Comparison of ENCODE assay signal across 12 mouse cellular contexts in the genomic region with DNA sequence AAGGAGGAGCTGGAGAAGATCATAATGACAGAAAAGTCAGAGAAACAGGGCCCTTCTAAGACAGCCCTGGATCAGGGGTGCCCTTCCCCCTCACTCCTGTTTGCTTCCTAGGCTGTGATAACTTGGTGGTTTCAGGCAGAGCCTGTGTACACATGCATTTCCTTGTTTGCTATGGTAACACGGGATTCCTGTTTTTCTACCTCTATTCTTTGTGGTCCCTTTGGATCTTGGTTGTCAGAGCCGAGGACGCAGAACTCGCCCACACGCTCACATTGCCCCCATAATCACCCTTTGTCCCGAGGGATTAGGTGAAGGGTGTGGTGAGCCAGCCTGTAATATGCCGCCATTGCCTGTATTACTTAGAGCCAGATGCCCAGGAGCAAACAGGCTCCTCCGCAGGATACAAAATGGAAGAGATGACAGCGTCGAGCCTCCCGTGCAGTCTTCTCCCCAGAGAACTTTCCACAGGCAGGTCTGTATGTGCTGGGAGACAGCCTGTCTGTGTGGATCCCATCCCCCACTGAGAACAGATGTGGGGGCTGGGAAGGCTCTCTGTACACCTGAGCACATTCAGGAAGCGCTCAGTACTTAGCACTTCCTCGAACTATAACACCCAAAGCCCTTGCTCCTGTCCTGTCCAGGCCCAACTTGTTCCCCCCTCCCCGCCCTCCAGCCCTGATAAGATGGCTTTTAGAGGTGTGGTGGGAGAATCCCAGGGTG. TPM values are rescaled to one million over a fixed set of nuclear protein-coding genes. Genes with fewer than 3 reads are reported as not detected.
DNase-seq lines count a peak whose midpoint lies in the region; ATAC-seq and TF ChIP-seq lines count a peak whose summit lies in the region.
"Had no signal": no experiment of that assay in that cellular context is flagged by ENCODE, and none has a peak within 500 bp of the region (broad histone marks: within the 10 kb centered on the region; RNA-seq: fewer than 3 reads in every experiment).

No protein-coding gene starts in this region.

- H3K4me3 ChIP-seq in forebrain, embryonic 10.5 days, result no peak overlapping the region
- no peak overlapping the region for H3K4me3 ChIP-seq in forebrain, embryonic 14.5 days (ENCODE audit: low read depth, low read length)
- no peak overlapping the region for H3K4me3 ChIP-seq in CH12.LX (replicated peaks in 1 of 3; ENCODE audit: low read depth in 2 of 3, low read length in 2 of 3, poor library complexity in 1 of 3)
- no peak overlapping the region for H3K4me3 ChIP-seq in hindbrain, embryonic 12.5 days
- H3K4me3 ChIP-seq in limb, embryonic 13.5 days, result no peak overlapping the region

- DNase-seq in forebrain, embryonic 10.5 days (ENCODE audit: extremely low spot score, low spot score), result no peak
- no peak for DNase-seq in forebrain, embryonic 14.5 days (ENCODE audit: low spot score)
- DNase-seq in CH12.LX (ENCODE audit: extremely low read depth), result no peak
- DNase-seq in kidney, postnatal 36 days, result no peak
- DNase-seq in cerebellum, adult 9-11 months, result no peak
- no peak for DNase-seq in ovary, postnatal 36 days (ENCODE audit: low spot score)
- DNase-seq: embryo, embryonic 11 days; kidney, adult 18-20 months; left cerebral cortex, postnatal 4 days had no signal

- H3K27me3 ChIP-seq in forebrain, embryonic 10.5 days (ENCODE audit: poor library complexity, severe bottlenecking), result no peaks in the 10 kb centered on the region
- H3K27me3 ChIP-seq in forebrain, embryonic 14.5 days (replicated peaks; ENCODE audit: control insufficient read depth, insufficient read depth, low read length), result no peaks in the 10 kb centered on the region
- peaks cover 2% of the 10 kb centered on the region for H3K27me3 ChIP-seq in CH12.LX (replicated peaks)
- no peaks in the 10 kb centered on the region for H3K27me3 ChIP-seq in hindbrain, embryonic 12.5 days
- no peaks in the 10 kb centered on the region for H3K27me3 ChIP-seq in limb, embryonic 13.5 days

- peaks cover 28% of the 10 kb centered on the region for H3K4me1 ChIP-seq in forebrain, embryonic 10.5 days
- H3K4me1 ChIP-seq in forebrain, embryonic 14.5 days (ENCODE audit: control insufficient read depth, insufficient read depth, low read length), result no peaks in the 10 kb centered on the region
- peaks cover 11 to 31% of the 10 kb centered on the region in 2 experiments for H3K4me1 ChIP-seq in CH12.LX (ENCODE audit: control insufficient read depth in 1 of 2, insufficient read depth in 2 of 2)
- H3K4me1 ChIP-seq in hindbrain, embryonic 12.5 days, result peaks cover 12% of the 10 kb centered on the region
- H3K4me1 ChIP-seq in limb, embryonic 13.5 days, result peaks cover 25% of the 10 kb centered on the region

- TF ChIP-seq EP300 in CH12.LX (IDR thresholded peaks at IDR 0.05; ENCODE audit: low read length), result no peak

- TF ChIP-seq CTCF in CH12.LX (conservative IDR thresholded peaks at IDR 0.05 in 1 of 2, IDR thresholded peaks at IDR 0.05 in 1 of 2; ENCODE audit: low read depth in 2 of 2, low read length in 2 of 2), result no peak

- TF ChIP-seq RAD21 in CH12.LX (IDR thresholded peaks at IDR 0.05; ENCODE audit: low read depth, low read length), result no peak

- ATAC-seq in forebrain, embryonic 14.5 days, result no peak
- peak; percentile 30; the same call in 1 of the 2 replicates for ATAC-seq in hindbrain, embryonic 12.5 days (ENCODE audit: low FRiP score)
- no peak for ATAC-seq in limb, embryonic 13.5 days (ENCODE audit: low FRiP score, low read depth)
- ATAC-seq: lung, postnatal 0 days had no signal

- no peak overlapping the region for H3K4me2 ChIP-seq in forebrain, embryonic 14.5 days (ENCODE audit: low read length)
- no peak overlapping the region for H3K4me2 ChIP-seq in CH12.LX (ENCODE audit: insufficient read depth, low read depth, poor library complexity, severe bottlenecking)
- no peak overlapping the region for H3K4me2 ChIP-seq in hindbrain, embryonic 12.5 days (replicated peaks)
- H3K4me2 ChIP-seq in limb, embryonic 13.5 days (replicated peaks), result peak overlapping the region; percentile 27; the same call in 1 of the 2 replicates

- H3K36me3 ChIP-seq in forebrain, embryonic 10.5 days (replicated peaks), result no peaks in the 10 kb centered on the region
- no peaks in the 10 kb centered on the region for H3K36me3 ChIP-seq in forebrain, embryonic 14.5 days (ENCODE audit: control insufficient read depth, insufficient read depth, low read length)
- no peaks in the 10 kb centered on the region for H3K36me3 ChIP-seq in CH12.LX (replicated peaks in 1 of 2; ENCODE audit: control insufficient read depth in 1 of 2, insufficient read depth in 1 of 2, low read length in 1 of 2)
- H3K36me3 ChIP-seq in hindbrain, embryonic 12.5 days, result no peaks in the 10 kb centered on the region
- no peaks in the 10 kb centered on the region for H3K36me3 ChIP-seq in limb, embryonic 13.5 days

- H3K9ac ChIP-seq in forebrain, embryonic 14.5 days (ENCODE audit: low read length), result no peak overlapping the region
- H3K9ac ChIP-seq in CH12.LX (ENCODE audit: insufficient read depth, low read depth), result no peak overlapping the region
- H3K9ac ChIP-seq in hindbrain, embryonic 12.5 days, result peak overlapping the region; percentile 5; the same call in 1 of the 2 replicates
- no peak overlapping the region for H3K9ac ChIP-seq in limb, embryonic 13.5 days

- 58% methylated on average over 14 of the region's 14 CpGs for WGBS in forebrain, embryonic 10.5 days
- WGBS in forebrain, embryonic 14.5 days, result 50% methylated on average over 14 of the region's 14 CpGs
- WGBS in hindbrain, embryonic 12.5 days, result 51% methylated on average over 14 of the region's 14 CpGs
- WGBS in limb, embryonic 13.5 days, result 39% methylated on average over 14 of the region's 14 CpGs

- H3K9me3 ChIP-seq in forebrain, embryonic 10.5 days, result no peaks in the 10 kb centered on the region
- no peaks in the 10 kb centered on the region for H3K9me3 ChIP-seq in forebrain, embryonic 14.5 days (replicated peaks; ENCODE audit: control insufficient read depth, low read length)
- H3K9me3 ChIP-seq in CH12.LX (replicated peaks; ENCODE audit: low read length), result no peaks in the 10 kb centered on the region
- no peaks in the 10 kb centered on the region for H3K9me3 ChIP-seq in hindbrain, embryonic 12.5 days (replicated peaks)
- H3K9me3 ChIP-seq in limb, embryonic 13.5 days, result no peaks in the 10 kb centered on the region

- TF ChIP-seq POLR2A in CH12.LX (IDR thresholded peaks at IDR 0.05; ENCODE audit: low read depth, low read length), result no peak

- H3K79me2 ChIP-seq in CH12.LX (replicated peaks; ENCODE audit: control insufficient read depth, extremely low read depth, insufficient read depth, poor library complexity, severe bottlenecking), result no peaks in the 10 kb centered on the region

- dilution Hi-C loops in CH12.LX (cut with MboI; ENCODE audit: extremely low pct_ligation_motif_present, extremely low pct_unique_long_range_greater_than_20kb, low sequenced_read_pairs), result no loop called here

- in situ Hi-C loops in CH12.LX (cut with MboI; ENCODE audit: low pct_ligation_motif_present, low pct_unique_long_range_greater_than_20kb, low sequenced_read_pairs), result loop anchor here (5.0 kb wide), 3 partner anchors 44 to 274 kb away; partner anchors contain the start of gene Mical3

- H3K27ac ChIP-seq in forebrain, embryonic 10.5 days, result peak overlapping the region; percentile 56; the same call in 1 of the 2 replicates
- no peak overlapping the region for H3K27ac ChIP-seq in forebrain, embryonic 14.5 days (ENCODE audit: low read depth, low read length)
- no peak overlapping the region for H3K27ac ChIP-seq in CH12.LX (ENCODE audit: insufficient read depth, low read depth)
- no peak overlapping the region for H3K27ac ChIP-seq in hindbrain, embryonic 12.5 days
- peak overlapping the region; percentile 3; the same call in 1 of the 2 replicates for H3K27ac ChIP-seq in limb, embryonic 13.5 days

TF ChIP-seq in CH12.LX, 34 proteins besides CTCF, POLR2A, EP300 and RAD21 (continues in another document):
- no peak for TF ChIP-seq ETS1 (conservative IDR thresholded peaks at IDR 0.05; ENCODE audit: low read depth, low read length)
- peak; percentile 56 for TF ChIP-seq CHD2 (IDR thresholded peaks at IDR 0.05; ENCODE audit: low read length)
- no peak for TF ChIP-seq TCF12 (IDR thresholded peaks at IDR 0.05; ENCODE audit: low read depth, low read length)
- no peak for TF ChIP-seq SIN3A (IDR thresholded peaks at IDR 0.05; ENCODE audit: low read length)
- TF ChIP-seq ZC3H11A (IDR thresholded peaks at IDR 0.05; ENCODE audit: low read depth, low read length), result no peak
- no peak for TF ChIP-seq MXI1 (IDR thresholded peaks at IDR 0.05; ENCODE audit: low read depth, low read length)
- TF ChIP-seq GABPA (IDR thresholded peaks at IDR 0.05; ENCODE audit: insufficient replicate concordance, low read depth, low read length), result no peak
- no peak for TF ChIP-seq MEF2A (IDR thresholded peaks at IDR 0.05; ENCODE audit: borderline replicate concordance, low read depth, low read length)

RNA-seq across cellular contexts. Expression of gene Pex26, which starts 7.3 kb away (rescaled TPM):
- 8.0 and 10.3 TPM in 2 replicates for polyA plus RNA-seq in forebrain, embryonic 10.5 days (2016; fragmentation: Nextera tagmentation; extraction: Ambion mirVana)
- 12.7 and 16.4 TPM in 2 replicates for polyA plus RNA-seq in forebrain, embryonic 14.5 days (2014; fragmentation: Nextera tagmentation; extraction: Ambion mirVana)
- total RNA-seq in CH12.LX (2012; rRNA removed), result 3.3 TPM in 2 replicates
- total RNA-seq in CH12.LX (2014; rRNA removed), result 2.6 and 2.8 TPM in 2 replicates
- 3.2 and 3.9 TPM in 2 replicates for polyA plus RNA-seq in CH12.LX (2012; ENCODE audit: insufficient read length, low read depth)
- polyA plus RNA-seq in hindbrain, embryonic 12.5 days (2016; fragmentation: Nextera tagmentation; extraction: Ambion mirVana), result 13.9 TPM in 2 replicates
- polyA plus RNA-seq in limb, embryonic 13.5 days (2015; fragmentation: Nextera tagmentation; extraction: Ambion mirVana), result 9.4 and 10.6 TPM in 2 replicates

RNA-seq across cellular contexts. Expression of gene Tuba8, which starts 34.3 kb away (rescaled TPM):
- 0.40 and 0.54 TPM in 2 replicates for polyA plus RNA-seq in forebrain, embryonic 10.5 days (2016; fragmentation: Nextera tagmentation; extraction: Ambion mirVana)
- 0.22 and 0.33 TPM in 2 replicates for polyA plus RNA-seq in forebrain, embryonic 14.5 days (2014; fragmentation: Nextera tagmentation; extraction: Ambion mirVana)
- total RNA-seq in CH12.LX (2012; rRNA removed), result not detected in 2 replicates
- total RNA-seq in CH12.LX (2014; rRNA removed), result not detected in 2 replicates
- polyA plus RNA-seq in CH12.LX (2012; ENCODE audit: insufficient read length, low read depth), result not detected in 2 replicates
- polyA plus RNA-seq in hindbrain, embryonic 12.5 days (2016; fragmentation: Nextera tagmentation; extraction: Ambion mirVana), result 0.21 and 0.23 TPM in 2 replicates
- polyA plus RNA-seq in limb, embryonic 13.5 days (2015; fragmentation: Nextera tagmentation; extraction: Ambion mirVana), result 0.37 and 0.64 TPM in 2 replicates

RNA-seq across cellular contexts. Expression of gene Mical3, which starts 45.4 kb away (rescaled TPM):
- polyA plus RNA-seq in forebrain, embryonic 10.5 days (2016; fragmentation: Nextera tagmentation; extraction: Ambion mirVana), result 8.4 and 9.0 TPM in 2 replicates
- polyA plus RNA-seq in forebrain, embryonic 14.5 days (2014; fragmentation: Nextera tagmentation; extraction: Ambion mirVana), result 19.4 and 34.0 TPM in 2 replicates
- total RNA-seq in CH12.LX (2012; rRNA removed) (22.1 and 26.8 TPM in 2 replicates), CH12.LX (2014; rRNA removed) (7.9 and 10.2 TPM in 2 replicates)
- 56.3 and 61.3 TPM in 2 replicates for polyA plus RNA-seq in CH12.LX (2012; ENCODE audit: insufficient read length, low read depth)
- polyA plus RNA-seq in hindbrain, embryonic 12.5 days (2016; fragmentation: Nextera tagmentation; extraction: Ambion mirVana), result 20.7 and 22.7 TPM in 2 replicates
- 11.0 and 13.2 TPM in 2 replicates for polyA plus RNA-seq in limb, embryonic 13.5 days (2015; fragmentation: Nextera tagmentation; extraction: Ambion mirVana)

Comparison
In these comparisons a context has a peak if more than half of its experiments do, and no peak if none do; other contexts are left out.
1. H3K27ac ChIP-seq: peak in forebrain, embryonic 10.5 days (single experiment) and limb, embryonic 13.5 days (single experiment); none in forebrain, embryonic 14.5 days (single experiment), CH12.LX (single experiment) and hindbrain, embryonic 12.5 days (single experiment).